Mouse (Mus musculus) lung, postnatal 0 days (tissue): ENCODE data around the gene Efl1.

Experiments used
- CTCF ChIP-seq: IDR thresholded peaks from 2 replicates; pipeline ENCODE4 v1.5.1; 2016; ENCODE audit warnings: antibody characterized with exemption, mild to moderate bottlenecking
- EP300 ChIP-seq: IDR thresholded peaks from 2 replicates; pipeline ENCODE4 v1.6.1; 2016; ENCODE audit warnings: antibody characterized with exemption, mild to moderate bottlenecking, control low read depth

DNA sequence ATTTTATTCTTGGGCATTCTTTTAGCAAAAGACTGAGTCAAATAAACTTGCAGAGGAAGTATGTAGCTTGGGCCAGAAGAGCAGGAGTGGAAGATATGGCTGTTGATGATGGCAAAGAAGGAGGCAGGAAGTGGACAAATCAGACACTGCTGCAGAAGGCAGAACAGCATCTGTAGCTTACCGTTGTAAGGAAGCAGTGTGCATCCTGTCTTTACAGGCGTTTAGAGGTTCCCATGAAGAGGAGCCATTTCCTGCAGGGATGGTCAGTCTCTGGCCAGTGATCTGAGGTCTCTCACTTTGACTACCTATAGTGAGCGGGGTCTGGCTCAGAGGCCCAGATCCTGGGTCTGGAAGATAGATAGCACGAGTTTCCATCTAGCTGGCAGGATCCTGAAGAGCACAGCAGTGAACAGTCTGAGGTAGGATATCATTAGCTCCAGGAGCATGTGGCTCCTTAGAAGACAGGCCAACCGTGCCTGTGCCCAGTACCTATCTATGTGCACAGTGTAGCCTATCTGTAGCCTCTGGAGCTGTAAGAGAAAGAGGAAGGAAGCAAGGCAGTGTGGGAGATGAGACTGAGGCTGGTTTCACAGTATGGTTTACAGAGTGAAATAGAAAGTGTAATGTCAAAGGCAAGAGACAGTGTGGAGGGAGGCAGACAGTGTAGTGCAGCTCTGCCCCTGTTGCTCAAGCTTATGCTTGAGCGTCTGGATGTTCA lies 42.8 kb downstream of the Efl1 start:
- TF ChIP-seq EP300 (no peak), CTCF (no peak)
